Mouse (Mus musculus) heart, embryonic 11.5 days (tissue): ENCODE results near the gene Rad18. TPM values are rescaled to one million over a fixed set of nuclear protein-coding genes. Genes with fewer than 3 reads are reported as not detected.

ENCODE experiments used
- ATAC-seq: fragments of 200-750 bp; cut with Nextera tagmentation; replicated peaks from 2 replicates; pipeline ENCODE4 v1.8.0; 2017; ENCODE audit warnings: moderate library complexity; ENCODE audit not compliant: insufficient number of reproducible peaks, low FRiP score, low TSS enrichment
- H3K27ac ChIP-seq: fragments of 300-500 bp; sonication (generic); 2 replicates; pipeline ENCODE4 v1.5.1; 2014; ENCODE audit warnings: mild to moderate bottlenecking, low read depth, low read length
- H3K27me3 ChIP-seq: fragments of 300-500 bp; sonication (generic); 2 replicates; pipeline ENCODE4 v1.6.1; 2014; ENCODE audit warnings: mild to moderate bottlenecking, low read length, mixed read lengths; ENCODE audit not compliant: control insufficient read depth, insufficient read depth
- H3K36me3 ChIP-seq: fragments of 300-500 bp; sonication (generic); 2 replicates; pipeline ENCODE4 v1.6.1; 2014; ENCODE audit warnings: mild to moderate bottlenecking, low read length, moderate library complexity, mixed read lengths; ENCODE audit not compliant: control insufficient read depth, insufficient read depth
- H3K4me1 ChIP-seq: fragments of 300-500 bp; sonication (generic); 2 replicates; pipeline ENCODE4 v1.6.1; 2014; ENCODE audit warnings: low read length; ENCODE audit not compliant: control insufficient read depth, insufficient read depth
- H3K4me2 ChIP-seq: fragments of 300-500 bp; sonication (generic); 2 replicates; pipeline ENCODE4 v1.6.1; 2014; ENCODE audit warnings: mild to moderate bottlenecking, moderate library complexity
- H3K4me3 ChIP-seq: fragments of 300-500 bp; sonication (generic); 2 replicates; pipeline ENCODE4 v1.5.1; 2014; ENCODE audit warnings: low read depth, low read length
- H3K9ac ChIP-seq: fragments of 300-500 bp; sonication (generic); 2 replicates; pipeline ENCODE4 v1.6.1; 2014; ENCODE audit warnings: mild to moderate bottlenecking, low read depth, low read length, moderate library complexity
- H3K9me3 ChIP-seq: fragments of 300-500 bp; sonication (generic); replicated peaks from 2 replicates; pipeline ENCODE4 v1.6.1; 2016; ENCODE audit warnings: low read length; ENCODE audit not compliant: control insufficient read depth
- WGBS: fragments of 180-500 bp; shearing (Covaris S2); extraction: QIAGEN DNeasy Blood & Tissue Kit; methylation state at CpG from one replicate; pipeline ENCODE4 v1.1.7; 2014; ENCODE audit not compliant: insufficient replicate concordance; 5-methylcytosine and 5-hydroxymethylcytosine counted together
- polyA plus RNA-seq: library from polyadenylated mRNA; unstranded; fragments of >200 nt; fragmentation: Nextera tagmentation; extraction: Ambion mirVana; gene quantifications from 2 replicates; pipeline ENCODE4 v1.2.1, GENCODE M21; 2014

The Rad18 gene
- polyA plus RNA-seq = 24.8 and 26.2 TPM in 2 replicates

DNA sequence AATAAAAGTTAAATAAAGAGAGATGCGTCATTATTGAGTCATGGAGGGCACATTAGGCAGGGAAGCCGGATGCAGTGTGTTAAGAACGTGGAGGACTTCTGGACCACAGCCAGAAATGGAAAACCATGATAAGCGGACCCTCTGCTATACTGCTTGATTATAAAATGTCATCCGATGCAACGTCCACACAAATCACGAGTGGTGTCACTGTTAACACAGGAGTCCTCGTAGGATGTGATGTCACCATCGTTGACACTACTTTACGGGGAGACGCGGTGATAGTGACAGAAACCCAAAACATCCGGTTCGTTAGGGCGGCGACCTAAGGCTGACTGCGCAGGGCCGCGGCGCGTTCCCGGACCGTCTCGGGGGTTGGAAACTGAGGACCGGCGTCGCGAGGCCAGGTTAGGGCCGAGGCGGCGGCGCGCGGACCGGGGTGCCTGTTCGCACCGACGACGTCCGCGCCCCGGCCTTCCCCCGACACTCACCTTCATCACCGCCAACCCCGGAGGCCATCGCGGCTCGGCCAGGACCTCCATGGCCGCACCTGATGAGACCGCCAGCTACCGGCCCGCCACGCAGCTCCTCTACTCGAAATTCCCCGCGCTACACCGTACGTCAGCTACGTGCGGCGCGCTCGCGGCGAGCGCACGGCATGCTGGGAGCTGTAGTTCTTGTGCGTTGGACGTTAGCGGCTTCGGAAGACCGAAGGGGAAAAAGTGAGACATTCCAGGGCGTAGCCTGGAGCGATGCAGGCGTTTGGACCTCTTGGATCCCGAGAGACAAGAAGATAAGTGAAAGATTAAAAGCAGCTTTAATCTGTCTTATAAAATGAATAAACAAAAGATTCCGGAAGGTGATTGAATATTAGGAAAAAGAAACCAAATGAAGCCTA lies at the start of gene Rad18:
Gene Rad18 (minus strand): TSS at position 631 of the 895 bp plus-strand sequence.
- under 1% methylated on average over 77 of the region's 77 CpGs for WGBS
- ATAC-seq = peak; percentile 93

DNA sequence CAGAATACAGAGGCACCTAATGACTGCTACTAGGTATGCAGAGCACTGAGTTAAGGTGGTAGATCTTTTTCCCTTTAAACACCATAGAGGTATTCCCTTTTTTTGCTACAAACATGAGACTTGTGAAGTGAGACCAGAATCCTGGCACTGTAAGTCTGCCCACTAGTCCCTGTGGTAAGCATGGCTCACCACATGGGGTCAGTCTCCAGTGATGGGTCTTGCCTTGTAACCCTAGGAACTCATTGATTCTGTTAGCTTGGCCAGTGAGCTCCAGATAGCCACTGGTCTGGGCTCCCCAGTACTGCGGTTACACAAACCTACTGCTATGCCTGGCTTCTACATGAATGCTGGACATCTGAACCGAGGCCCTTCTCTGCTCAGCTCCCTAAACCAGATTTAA lies 45.8 kb upstream of the Rad18 start:
- no peak overlapping the region for H3K9ac ChIP-seq
- no peak overlapping the region for H3K4me3 ChIP-seq
- H3K27ac ChIP-seq = no peak overlapping the region
- 73% methylated on average over 2 of the region's 2 CpGs for WGBS
- no peaks in the 10 kb centered on the region for H3K27me3 ChIP-seq
- no peaks in the 10 kb centered on the region for H3K36me3 ChIP-seq
- no peak overlapping the region for H3K4me2 ChIP-seq
- no peaks in the 10 kb centered on the region for H3K9me3 ChIP-seq
- no peak for ATAC-seq
- no peaks in the 10 kb centered on the region for H3K4me1 ChIP-seq

More for the DNA sequence above, at the start of gene Rad18:
- Histone ChIP-seq H3K9me3 (no peaks in the 10 kb centered on the region), H3K4me3 (peak within 1 kb of the TSS; percentile 77), H3K4me2 (peak within 1 kb of the TSS; percentile 67), H3K27ac (peak within 1 kb of the TSS; percentile 62; the same call in 1 of the 2 replicates), H3K36me3 (no peaks in the 10 kb centered on the region), H3K27me3 (0 out of 2 replicates have a peak, but pooled peaks cover 6% of the 10 kb centered on the region), H3K9ac (peak within 1 kb of the TSS; percentile 91), H3K4me1 (peaks cover 3% of the 10 kb centered on the region; the same call in 1 of the 2 replicates)

DNA sequence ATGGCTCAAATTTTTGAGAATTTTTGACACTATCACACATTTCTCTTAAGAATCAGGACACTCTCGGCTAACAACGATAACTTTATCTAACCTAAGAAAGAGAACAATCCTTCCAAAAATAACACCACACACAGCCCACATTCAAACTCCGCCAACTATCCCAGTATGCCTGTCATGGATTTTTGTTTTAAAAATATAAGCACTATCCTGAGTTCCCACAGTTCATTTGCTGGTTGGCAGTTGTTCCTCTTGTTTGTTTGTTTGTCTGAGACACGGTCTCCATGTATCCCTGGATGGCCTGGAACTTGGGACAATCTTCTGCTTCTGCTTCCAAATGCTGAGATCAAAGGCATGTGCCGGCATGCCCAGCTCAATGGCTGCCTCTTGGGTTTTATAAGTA lies 45.3 kb upstream of the Rad18 start:
- Histone ChIP-seq H3K9me3 (no peaks in the 10 kb centered on the region), H3K9ac (no peak overlapping the region), H3K4me2 (no peak overlapping the region), H3K36me3 (no peaks in the 10 kb centered on the region), H3K27ac (no peak overlapping the region), H3K4me3 (no peak overlapping the region), H3K4me1 (no peaks in the 10 kb centered on the region), H3K27me3 (no peaks in the 10 kb centered on the region)
- WGBS = 70% methylated on average over 5 of the region's 5 CpGs
- no peak for ATAC-seq

DNA sequence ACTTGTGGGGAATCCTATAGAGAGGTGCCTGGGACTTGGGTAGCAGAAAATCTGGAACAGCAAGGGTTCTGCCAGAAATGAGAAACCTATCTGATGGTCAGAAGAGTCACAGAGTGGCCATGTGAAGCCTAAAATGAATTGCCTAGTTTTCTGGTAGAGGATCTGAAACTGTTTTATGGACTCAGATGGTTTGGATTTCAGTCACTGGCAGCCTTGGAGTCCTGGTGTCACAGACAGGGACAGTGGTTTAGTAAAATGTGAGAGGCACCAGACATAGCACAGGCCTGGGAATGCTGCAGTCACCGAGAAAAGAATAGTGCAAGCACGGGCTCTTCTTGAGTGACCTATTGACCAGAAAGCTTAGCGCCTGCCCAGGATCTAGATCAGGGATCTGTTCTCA lies 43.1 kb upstream of the Rad18 start:
- Histone ChIP-seq H3K27me3 (no peaks in the 10 kb centered on the region), H3K4me2 (no peak overlapping the region), H3K9ac (no peak overlapping the region), H3K9me3 (no peaks in the 10 kb centered on the region), H3K4me1 (no peaks in the 10 kb centered on the region), H3K36me3 (no peaks in the 10 kb centered on the region), H3K4me3 (no peak overlapping the region), H3K27ac (no peak overlapping the region)
- 80% methylated on average over 3 of the region's 3 CpGs for whole genome bisulfite sequencing
- no peak for ATAC-seq

DNA sequence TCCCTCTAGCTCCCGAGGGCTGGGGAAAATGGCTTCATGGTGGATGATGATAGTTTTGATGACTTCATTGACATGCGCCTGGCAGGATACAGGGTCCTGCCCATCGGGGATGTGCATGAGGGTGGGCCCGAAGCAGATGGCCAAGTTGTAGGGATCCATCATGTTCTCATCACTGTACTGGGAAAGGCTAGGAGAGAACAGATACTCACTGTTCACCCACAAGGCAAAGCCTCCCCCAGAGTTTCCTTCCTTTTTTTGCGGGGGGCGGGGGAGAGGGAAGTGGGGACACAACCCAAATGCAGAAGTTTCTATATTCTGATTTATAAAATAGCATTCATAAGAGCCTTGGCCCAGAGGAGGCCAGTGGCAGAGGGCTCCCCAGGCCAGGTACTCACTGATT lies 42.4 kb upstream of the Rad18 start:
- Histone ChIP-seq H3K9ac (no peak overlapping the region), H3K4me1 (no peaks in the 10 kb centered on the region), H3K36me3 (no peaks in the 10 kb centered on the region), H3K4me2 (no peak overlapping the region), H3K27ac (no peak overlapping the region), H3K9me3 (no peaks in the 10 kb centered on the region), H3K4me3 (no peak overlapping the region), H3K27me3 (no peaks in the 10 kb centered on the region)
- 84% methylated on average over 6 of the region's 6 CpGs for WGBS
- ATAC-seq = no peak

DNA sequence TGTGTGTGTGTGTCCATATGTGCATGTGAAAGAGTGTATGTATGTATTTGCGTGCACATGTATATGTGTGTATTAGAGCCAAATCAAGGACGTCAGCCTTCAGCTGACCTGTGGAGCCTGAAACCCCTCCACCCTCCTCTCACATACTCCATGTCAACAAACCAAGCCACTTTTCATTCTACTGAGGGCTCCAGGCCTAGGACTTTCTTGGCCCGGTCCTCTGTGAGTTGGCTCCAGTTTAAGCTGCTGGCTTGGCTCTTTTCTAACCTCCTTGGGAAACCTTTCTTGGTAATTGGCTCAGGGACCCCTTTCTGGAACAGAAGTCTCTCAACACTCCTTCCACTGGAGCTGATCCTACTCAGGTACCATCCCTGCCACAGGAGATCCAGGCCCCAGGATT lies 40.0 kb upstream of the Rad18 start:
- no peak overlapping the region for H3K27ac ChIP-seq
- H3K4me2 ChIP-seq = no peak overlapping the region
- no peak for ATAC-seq
- H3K4me3 ChIP-seq = no peak overlapping the region
- no peak overlapping the region for H3K9ac ChIP-seq
- no peaks in the 10 kb centered on the region for H3K4me1 ChIP-seq
- no peaks in the 10 kb centered on the region for H3K36me3 ChIP-seq
- no peaks in the 10 kb centered on the region for H3K27me3 ChIP-seq
- peaks cover 4% of the 10 kb centered on the region; the same call in 1 of the 2 replicates for H3K9me3 ChIP-seq
- WGBS = 79% methylated on average over 3 of the region's 3 CpGs

DNA sequence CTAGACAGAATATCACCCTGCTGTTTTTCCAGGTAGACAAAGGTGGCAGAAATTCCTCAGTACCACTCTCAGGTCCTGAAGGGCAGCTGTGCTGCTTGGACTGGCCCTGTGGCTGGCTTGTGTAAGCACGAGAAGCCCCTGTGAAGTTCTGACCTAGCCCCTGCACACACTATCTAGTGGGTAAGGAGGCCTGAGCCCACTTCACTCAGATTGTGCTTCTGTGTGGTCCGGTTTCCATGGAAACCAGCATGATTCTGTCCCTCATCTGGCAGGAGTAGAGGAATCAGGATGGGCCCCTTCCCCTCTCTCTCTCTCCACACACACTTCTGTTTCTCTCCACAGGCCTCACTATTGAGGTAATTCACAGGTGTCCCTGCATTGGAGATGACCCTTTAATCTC lies 38.6 kb upstream of the Rad18 start:
- Histone ChIP-seq H3K4me2 (no peak overlapping the region), H3K27me3 (no peaks in the 10 kb centered on the region), H3K9ac (no peak overlapping the region), H3K27ac (no peak overlapping the region), H3K9me3 (peaks cover 4% of the 10 kb centered on the region; the same call in 1 of the 2 replicates), H3K4me1 (no peaks in the 10 kb centered on the region), H3K36me3 (no peaks in the 10 kb centered on the region), H3K4me3 (no peak overlapping the region)
- WGBS = 74% methylated on average over 2 of the region's 2 CpGs
- no peak for ATAC-seq

DNA sequence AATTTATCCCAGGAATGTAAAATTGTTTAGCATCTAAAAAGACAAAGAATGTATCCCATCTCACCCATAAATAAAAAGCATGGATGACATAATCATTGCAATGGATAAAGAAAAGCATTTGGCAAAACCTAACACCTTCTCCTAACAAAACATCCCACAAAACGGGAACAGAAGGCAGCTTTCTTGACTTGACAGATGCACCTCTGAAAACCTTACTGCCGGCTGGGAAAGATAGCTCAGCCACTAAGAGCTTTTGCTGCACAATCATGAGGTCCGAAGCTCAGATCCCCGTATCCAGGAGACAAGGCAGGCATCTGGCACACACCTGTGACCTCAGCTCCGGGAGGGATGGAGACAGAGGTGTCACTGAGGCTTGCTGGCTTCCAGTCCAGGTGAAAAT lies 37.5 kb upstream of the Rad18 start:
- peaks cover 4% of the 10 kb centered on the region; the same call in 1 of the 2 replicates for H3K9me3 ChIP-seq
- H3K9ac ChIP-seq = no peak overlapping the region

More for the DNA sequence above, 37.5 kb upstream of the Rad18 start:
- Histone ChIP-seq H3K36me3 (no peaks in the 10 kb centered on the region), H3K4me1 (no peaks in the 10 kb centered on the region; the same call in 1 of the 2 replicates), H3K4me2 (no peak overlapping the region), H3K4me3 (no peak overlapping the region), H3K27me3 (no peaks in the 10 kb centered on the region), H3K27ac (no peak overlapping the region)
- ATAC-seq = no peak
- WGBS = 69% methylated on average over 5 of the region's 5 CpGs
